ENCODE assay signal across 8 mouse cellular contexts in genomic region chr14:39472790-39473761, GRCm38 (mm10). TPM values are rescaled to one million over a fixed set of nuclear protein-coding genes. Genes with fewer than 3 reads are reported as not detected.
DNase-seq lines count a peak whose midpoint lies in the region; ATAC-seq and TF ChIP-seq lines count a peak whose summit lies in the region.

Gene Nrg3 (minus strand): TSS chr14:39473088.

- no peaks in the 10 kb centered on the region for H3K27me3 ChIP-seq in forebrain, embryonic 15.5 days
- peaks cover 69% of the 10 kb centered on the region for H3K27me3 ChIP-seq in midbrain, embryonic 10.5 days (ENCODE audit: low read depth, poor library complexity, severe bottlenecking)
- 0 out of 2 replicates have a peak, but pooled peaks cover 2% of the 10 kb centered on the region for H3K27me3 ChIP-seq in testis, adult 2 months (ENCODE audit: control insufficient read depth, insufficient read depth, low read length)

- peak within 1 kb of the TSS; percentile 90 for H3K4me2 ChIP-seq in forebrain, embryonic 15.5 days (replicated peaks)

- TF ChIP-seq POLR2A in testis, adult 2 months (IDR thresholded peaks at IDR 0.05; ENCODE audit: control insufficient read depth, low read depth, low read length): no peak

- DNase-seq in kidney, postnatal 4 days: peak; percentile 40 to 66
- no peak for DNase-seq in kidney, adult 8-10 months
- DNase-seq in cerebellum, adult 18-20 months: peak; percentile 82
- DNase-seq in layer of hippocampus, postnatal 14 days (ENCODE audit: low spot score in 2 of 2): peak; percentile 67 to 68
- peak; percentile 67 for DNase-seq in midbrain, embryonic 10.5 days (ENCODE audit: low spot score)

- peak; percentile 76 for ATAC-seq in forebrain, embryonic 15.5 days (replicated peaks)
- no peak for ATAC-seq in CD4-positive, CD25-positive, alpha-beta regulatory T cell, adult 4 months

- peaks cover 14% of the 10 kb centered on the region for H3K4me1 ChIP-seq in forebrain, embryonic 15.5 days
- H3K4me1 ChIP-seq in midbrain, embryonic 10.5 days: peaks cover 29% of the 10 kb centered on the region
- H3K4me1 ChIP-seq in testis, adult 2 months (ENCODE audit: control insufficient read depth, insufficient read depth, low read length): peaks cover 14% of the 10 kb centered on the region

- H3K36me3 ChIP-seq in forebrain, embryonic 15.5 days: no peaks in the 10 kb centered on the region
- no peaks in the 10 kb centered on the region for H3K36me3 ChIP-seq in midbrain, embryonic 10.5 days
- no peaks in the 10 kb centered on the region for H3K36me3 ChIP-seq in testis, adult 2 months (ENCODE audit: control insufficient read depth, insufficient read depth, low read length)

- H3K9ac ChIP-seq in forebrain, embryonic 15.5 days (replicated peaks): peak within 1 kb of the TSS; percentile 84

- under 1% methylated on average over 101 of the region's 121 CpGs for WGBS in forebrain, embryonic 15.5 days
- WGBS in midbrain, embryonic 10.5 days: 2% methylated on average over 111 of the region's 121 CpGs

- peak within 1 kb of the TSS; percentile 88 for H3K4me3 ChIP-seq in forebrain, embryonic 15.5 days
- H3K4me3 ChIP-seq in midbrain, embryonic 10.5 days: peak within 1 kb of the TSS; percentile 69
- H3K4me3 ChIP-seq in testis, adult 2 months (ENCODE audit: control insufficient read depth, low read depth, low read length): peak within 1 kb of the TSS; percentile 55

- no peaks in the 10 kb centered on the region for H3K9me3 ChIP-seq in forebrain, embryonic 15.5 days
- no peaks in the 10 kb centered on the region for H3K9me3 ChIP-seq in midbrain, embryonic 10.5 days (replicated peaks)

- peak within 1 kb of the TSS; percentile 92 for H3K27ac ChIP-seq in forebrain, embryonic 15.5 days (replicated peaks)
- H3K27ac ChIP-seq in midbrain, embryonic 10.5 days (replicated peaks): peak within 1 kb of the TSS; percentile 75
- no peak within 1 kb of the TSS for H3K27ac ChIP-seq in testis, adult 2 months (ENCODE audit: control insufficient read depth, insufficient read depth, low read depth, low read length)

- TF ChIP-seq CTCF in testis, adult 2 months (IDR thresholded peaks at IDR 0.05; ENCODE audit: control insufficient read depth, insufficient read depth, insufficient replicate concordance, low read depth, low read length): no peak

RNA-seq across cellular contexts. Expression of gene Nrg3, which starts in this region (rescaled TPM):
- 11.4 and 11.8 TPM in 2 replicates for polyA plus RNA-seq in forebrain, embryonic 15.5 days (2015; fragmentation: Nextera tagmentation; extraction: Ambion mirVana)
- total RNA-seq in layer of hippocampus, postnatal 14 days (2021): 10 to 100 TPM; 68.4 to 75.1 TPM
- 0.28 and 0.87 TPM in 2 replicates for polyA plus RNA-seq in midbrain, embryonic 10.5 days (2016; fragmentation: Nextera tagmentation; extraction: Ambion mirVana)
- 0.21 and 0.51 TPM in 2 replicates for polyA plus RNA-seq in testis, adult 2 months (2012; rRNA removed)
- polyA plus RNA-seq in CD4-positive, CD25-positive, alpha-beta regulatory T cell, adult 4 months (2017; shearing (Covaris generic)): not detected

Comparison
In these comparisons a context has a peak if more than half of its experiments do, and no peak if none do; other contexts are left out.
1. DNase-seq: peak in kidney, postnatal 4 days (2 of 2), cerebellum, adult 18-20 months (2 of 2) and layer of hippocampus, postnatal 14 days (2 of 2); none in kidney, adult 8-10 months (0 of 2).
2. Peak in DNase-seq, H3K4me3 ChIP-seq and H3K27ac ChIP-seq in midbrain, embryonic 10.5 days; RNA of the gene not detected or under 1 TPM.
3. Peak in every context shown above with its lines, with median percentiles within 50 percentile points of each other: H3K4me3 ChIP-seq.